Mouse (Mus musculus) heart, postnatal 4 days (tissue): Measurements from ENCODE around the gene Tmem81. TPM values are rescaled to one million over a fixed set of nuclear protein-coding genes. Genes with fewer than 3 reads are reported as not detected.
"Not testable (repeated sequence)": the region's sequence is repeated elsewhere in the genome, so short reads cannot be mapped to it uniquely, and the experiment has no call there.

Experiments
- DNase-seq: peaks from one replicate; pipeline ENCODE4 v3.0.0; 2021
- total RNA-seq, 2 experiments: library from RNA; stranded (reverse); gene quantifications; 2 replicates each; pipeline ENCODE4 v1.2.3; 2021

Gene Tmem81
- 1 to 10 TPM; 1.9 to 2.0 TPM for total RNA-seq

GRCm38 (mm10) chr1:132506058-132506457, at the start of gene Tmem81:
Gene Tmem81, plus strand, starts transcription at chr1:132506230.
- no peak for DNase-seq

- DNase-seq = no peak
These were observed 41.4 kb upstream of the Tmem81 start for GRCm38 (mm10) chr1:132464651-132465050.

- DNase-seq = peak; percentile 31
These were observed 37.1 kb upstream of the Tmem81 start for GRCm38 (mm10) chr1:132468926-132469325.

GRCm38 (mm10) chr1:132469519-132469918, 36.5 kb upstream of the Tmem81 start:
- no peak for DNase-seq

GRCm38 (mm10) chr1:132470031-132470430, 36.0 kb upstream of the Tmem81 start:
- DNase-seq = not testable (repeated sequence)

DNA sequence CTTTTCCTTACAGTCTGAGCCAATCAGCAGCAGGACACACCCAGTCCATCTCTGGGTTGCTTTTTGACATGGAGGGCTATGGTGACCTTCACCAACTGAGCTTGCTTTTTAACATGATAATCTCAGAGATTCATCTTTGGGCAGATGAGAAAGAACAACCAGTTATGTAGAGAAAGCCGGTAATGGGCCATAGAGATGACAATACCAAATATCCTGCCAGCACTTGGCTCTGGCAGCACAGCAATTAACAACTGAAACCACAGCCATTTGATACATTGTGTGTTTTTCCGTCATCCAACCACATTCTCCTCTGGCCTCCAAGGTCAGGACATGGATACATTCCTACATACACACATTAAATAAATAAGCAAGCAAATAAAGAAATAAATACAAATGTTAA, 35.0 kb upstream of the Tmem81 start:
- no peak for DNase-seq

DNA sequence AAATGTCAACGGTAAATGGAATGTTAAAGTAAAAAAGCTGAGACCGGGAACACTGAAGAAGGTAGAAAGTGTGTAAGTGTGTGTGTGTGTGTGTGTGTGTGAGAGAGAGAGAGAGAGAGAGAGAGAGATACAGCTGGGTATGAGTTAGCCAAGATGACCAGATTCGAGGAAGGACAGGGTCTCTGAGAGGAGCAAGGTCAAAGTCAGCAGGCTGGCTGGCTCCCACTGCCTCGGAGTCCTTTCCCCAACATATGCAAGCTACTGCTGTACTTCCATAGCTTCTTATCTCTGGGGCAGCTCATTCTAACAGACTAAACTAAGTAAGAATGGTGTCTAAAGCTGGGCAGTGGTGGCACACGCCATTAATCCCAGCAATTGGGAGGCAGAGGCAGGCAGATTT, 34.5 kb upstream of the Tmem81 start:
- DNase-seq = no peak

GRCm38 (mm10) chr1:132472537-132472936, 33.5 kb upstream of the Tmem81 start:
- DNase-seq = no peak

DNA sequence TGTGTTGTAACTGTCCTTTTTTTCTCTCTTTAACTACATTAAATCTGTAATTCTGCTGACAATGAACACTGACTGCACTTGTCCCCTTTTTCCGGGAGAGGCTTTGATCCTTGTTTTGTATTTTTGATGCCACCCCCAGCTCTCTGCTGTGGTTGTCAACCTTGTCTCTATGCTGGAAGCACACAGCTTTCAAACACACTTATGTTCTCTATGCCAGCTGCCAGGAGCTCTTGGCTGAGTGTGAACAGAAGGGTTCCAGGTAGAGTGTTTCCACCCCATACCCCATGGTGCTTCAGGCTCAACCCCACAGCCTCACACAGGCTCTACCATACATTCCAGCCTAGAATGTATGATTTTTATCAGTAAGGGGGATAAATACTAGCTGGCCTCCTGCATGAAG, 31.5 kb upstream of the Tmem81 start:
- no peak for DNase-seq

DNA sequence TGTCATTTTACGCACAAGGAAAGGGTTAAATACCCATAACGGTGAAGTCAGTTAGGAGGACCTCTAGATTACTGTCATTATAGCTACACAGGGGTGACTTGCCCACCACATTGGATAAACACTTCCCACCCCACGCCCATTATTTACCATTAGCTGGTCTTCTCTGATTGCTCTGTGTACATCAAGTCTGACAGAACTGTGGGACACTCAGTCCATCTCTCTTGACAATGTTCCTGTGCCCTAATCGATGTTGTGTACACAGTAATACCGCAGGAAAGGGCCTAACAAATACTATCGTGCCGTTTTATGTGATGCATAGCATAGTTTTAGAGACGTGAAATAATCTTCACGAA, 29.5 kb upstream of the Tmem81 start:
- DNase-seq = no peak

GRCm38 (mm10) chr1:132476928-132477691, 28.9 kb upstream of the Tmem81 start, which contains the start of gene Rbbp5:
Gene Rbbp5, plus strand, starts transcription at chr1:132477365.
- peak; percentile 93 for DNase-seq

- no peak for DNase-seq
These were observed 26.6 kb upstream of the Tmem81 start for GRCm38 (mm10) chr1:132479438-132479837.

- no peak for DNase-seq
These were observed 24.4 kb upstream of the Tmem81 start for GRCm38 (mm10) chr1:132481619-132482018.

DNA sequence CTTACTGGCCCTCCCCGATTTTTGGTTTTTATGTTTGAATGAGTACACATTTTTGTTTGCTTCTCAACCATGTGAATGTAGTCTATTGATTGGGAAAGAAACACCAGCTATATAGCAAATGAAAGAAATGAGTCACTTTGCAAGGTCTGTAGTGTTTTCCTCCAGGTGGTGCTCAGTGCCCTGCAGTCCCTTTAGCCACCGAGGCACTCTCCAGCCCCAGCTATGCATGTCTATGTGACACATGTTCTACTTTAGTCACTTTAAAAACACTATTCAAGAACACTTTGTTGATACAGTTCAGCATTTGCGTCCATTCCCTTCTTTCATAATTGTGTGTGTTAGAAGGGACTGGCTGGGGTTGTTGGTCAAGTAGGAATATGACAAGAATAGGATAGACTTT, 22.8 kb upstream of the Tmem81 start:
- no peak for DNase-seq

DNA sequence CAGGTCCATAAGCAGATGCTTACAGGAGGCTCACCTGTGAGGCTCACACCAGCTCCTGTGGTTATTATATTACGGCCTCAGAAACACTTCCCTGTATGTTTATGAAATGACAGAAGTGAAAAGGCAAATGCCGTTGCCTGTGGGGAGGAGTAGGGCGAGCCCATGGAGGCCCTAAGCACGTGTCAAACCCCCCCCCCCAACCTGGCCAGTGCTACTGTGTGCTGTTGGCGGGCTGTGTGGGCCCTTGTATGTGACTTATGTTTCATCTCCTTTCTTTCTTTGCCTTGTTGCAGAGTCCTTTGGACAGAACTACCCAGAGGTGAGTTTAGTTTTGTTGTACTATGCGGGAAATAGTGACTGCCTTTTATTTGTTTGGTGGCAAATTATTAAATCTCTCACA, 22.3 kb upstream of the Tmem81 start:
- DNase-seq = no peak

DNA sequence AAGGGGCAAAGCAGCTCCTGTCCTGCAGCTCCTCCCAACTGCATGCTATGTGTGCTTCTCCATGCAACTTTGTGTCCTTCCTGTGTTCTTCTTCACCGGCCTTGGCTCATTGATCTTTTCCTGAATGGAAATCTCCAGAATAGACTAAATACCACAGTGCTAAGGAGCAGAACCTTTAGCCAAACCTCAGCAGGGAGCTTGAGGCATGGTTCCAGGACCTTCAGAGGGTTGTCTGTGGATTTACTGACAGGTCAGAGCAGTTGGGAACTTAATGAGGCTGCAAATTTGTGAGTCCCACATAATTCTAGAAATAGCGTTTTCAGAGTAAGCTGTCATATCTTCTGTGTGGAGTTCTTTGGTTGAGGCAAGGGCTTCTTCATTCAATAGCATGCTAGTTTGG, 5.5 kb upstream of the Tmem81 start:
- no peak for DNase-seq

DNA sequence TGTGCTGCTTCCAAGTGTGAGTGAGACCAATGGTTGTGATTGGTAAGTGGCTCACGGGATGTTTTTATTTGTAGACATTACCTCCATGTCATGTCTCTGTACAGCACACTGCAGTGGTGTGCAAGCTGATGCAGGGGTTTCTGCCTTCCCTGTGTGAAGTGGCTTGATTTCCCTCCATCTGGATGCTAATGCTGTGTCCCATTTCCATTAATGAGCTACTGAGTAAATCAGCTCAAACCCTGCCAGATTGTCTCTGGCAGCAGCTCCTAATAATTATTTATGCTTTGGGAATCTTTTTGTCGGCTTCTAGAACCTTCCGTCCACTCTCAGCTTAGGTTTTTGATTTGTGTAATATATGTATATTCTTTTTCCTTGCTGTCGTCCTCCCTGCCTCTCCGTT, 875 bp upstream of the Tmem81 start:
- DNase-seq = no peak

GRCm38 (mm10) chr1:132506656-132507055, 626 bp downstream of the Tmem81 start:
- no peak for DNase-seq

DNA sequence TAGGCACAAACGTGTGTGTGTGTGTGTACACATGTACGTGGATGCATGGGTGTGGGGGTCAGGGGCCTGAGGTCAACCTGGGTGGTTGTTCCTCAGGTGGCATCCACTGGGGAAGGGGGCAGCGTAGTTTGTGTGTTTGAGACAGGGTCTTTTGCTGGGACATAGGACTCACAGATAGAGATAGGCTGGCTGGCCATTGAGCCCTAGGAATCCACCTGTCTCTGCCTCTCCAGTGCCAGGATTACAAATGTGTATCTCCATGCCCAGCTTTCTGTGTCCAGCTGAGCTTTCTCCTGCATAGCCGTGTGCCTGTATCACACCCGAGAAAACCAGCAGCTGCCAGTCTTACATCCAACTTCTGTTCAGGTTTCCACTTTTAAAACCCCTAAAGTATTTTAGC, 3.7 kb downstream of the Tmem81 start:
- no peak for DNase-seq

DNA sequence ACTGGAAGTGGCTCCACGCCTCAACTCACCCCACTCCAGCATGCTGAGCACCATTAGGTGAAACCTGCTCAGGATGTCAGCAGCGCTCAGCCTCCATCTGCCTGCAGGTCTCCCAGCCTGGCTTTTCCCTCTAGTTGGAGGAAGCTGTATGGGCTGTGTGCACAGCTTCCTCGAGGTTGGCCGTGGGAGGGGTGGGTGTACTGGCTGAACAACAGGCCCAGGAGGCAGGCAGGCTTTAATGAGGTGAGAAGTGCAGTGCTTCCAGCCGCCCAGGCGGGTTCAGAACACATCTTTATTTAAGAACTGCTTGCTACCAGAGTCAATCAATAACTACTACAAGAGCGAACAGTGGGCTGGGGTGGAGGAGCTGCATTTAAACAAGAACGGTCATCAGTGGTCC, 5.5 kb downstream of the Tmem81 start:
- DNase-seq = no peak

GRCm38 (mm10) chr1:132512106-132512505, 6.1 kb downstream of the Tmem81 start:
- DNase-seq = no peak

DNA sequence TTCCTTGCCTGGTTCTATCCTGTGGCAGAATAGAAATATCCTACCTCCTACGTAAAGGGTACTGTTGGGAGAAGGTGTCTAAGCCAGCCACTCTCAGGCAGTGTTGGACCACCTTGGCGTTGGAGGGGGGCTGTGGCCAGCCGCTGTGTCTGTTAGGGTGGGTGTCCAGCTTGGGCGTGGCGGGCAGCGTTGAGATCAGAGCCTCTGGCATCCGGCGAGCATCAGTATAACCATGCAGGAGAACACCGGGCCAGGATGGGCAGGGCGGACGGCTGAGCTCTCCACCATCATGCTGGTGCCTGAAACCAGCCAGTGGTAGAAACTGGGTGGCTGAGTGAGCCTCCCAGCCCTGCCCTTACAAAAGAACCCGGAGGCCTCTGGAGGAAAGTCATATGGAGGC, 9.3 kb downstream of the Tmem81 start:
- no peak for DNase-seq

DNA sequence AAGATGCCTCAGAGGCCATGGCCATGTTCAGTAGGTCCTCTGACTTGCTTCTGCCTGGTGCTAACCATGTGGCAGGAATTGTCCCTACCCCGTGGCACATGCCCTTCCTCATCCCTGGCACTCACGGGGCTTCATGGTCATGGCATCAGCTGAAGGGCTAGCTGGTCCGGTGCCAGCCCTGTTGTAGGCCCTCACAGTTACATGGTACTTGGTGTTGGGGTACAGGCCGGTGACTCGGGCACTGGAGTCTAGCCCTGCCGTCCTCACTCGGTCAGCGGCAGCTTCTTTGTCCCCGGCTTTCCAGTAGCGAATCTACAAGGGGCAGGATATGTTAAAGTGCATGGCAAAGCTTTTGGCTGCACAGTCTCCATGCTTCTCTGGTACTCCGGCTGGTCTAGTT, 10.7 kb downstream of the Tmem81 start:
- no peak for DNase-seq

DNA sequence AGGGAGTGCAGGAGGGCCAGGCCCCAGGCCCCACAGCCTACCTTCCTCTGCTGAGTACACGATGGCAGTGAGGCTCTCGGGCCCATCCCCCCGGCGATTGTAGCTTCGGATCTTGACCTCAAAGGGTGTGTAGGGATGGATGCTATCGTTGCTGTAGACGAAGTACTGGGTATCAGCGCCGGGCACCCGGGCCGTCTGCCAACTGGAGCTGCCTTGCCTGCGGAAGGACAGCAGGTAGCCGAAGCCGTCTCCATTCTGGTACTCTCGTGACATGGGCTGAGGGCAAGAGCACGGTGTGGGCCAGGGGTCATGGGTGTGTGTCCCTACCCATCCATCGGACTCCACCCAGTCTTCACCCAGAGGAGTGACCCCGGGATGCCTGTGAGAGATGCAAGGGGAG, 12.6 kb downstream of the Tmem81 start:
- DNase-seq = peak; percentile 32

DNA sequence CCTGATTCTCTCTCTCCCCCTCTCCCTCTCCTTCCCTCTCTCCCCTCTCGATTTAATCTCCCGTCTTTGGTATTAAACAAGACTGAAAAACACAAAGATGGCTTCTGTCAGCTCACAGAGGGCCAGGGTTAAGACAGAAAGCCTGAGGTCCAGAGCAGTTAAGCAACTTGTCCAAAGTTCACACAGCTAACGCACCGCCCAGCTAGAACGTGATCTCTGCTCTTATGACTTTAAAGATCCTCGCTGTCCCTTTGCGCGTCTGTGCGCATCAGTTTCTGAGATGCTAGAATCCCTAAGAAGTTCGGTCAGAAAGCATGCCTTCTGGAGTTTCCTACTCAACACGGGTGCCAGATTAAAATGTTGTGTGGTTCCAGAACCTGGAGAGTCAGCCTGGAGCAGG, 13.7 kb downstream of the Tmem81 start:
- no peak for DNase-seq
